In the genomic region with DNA sequence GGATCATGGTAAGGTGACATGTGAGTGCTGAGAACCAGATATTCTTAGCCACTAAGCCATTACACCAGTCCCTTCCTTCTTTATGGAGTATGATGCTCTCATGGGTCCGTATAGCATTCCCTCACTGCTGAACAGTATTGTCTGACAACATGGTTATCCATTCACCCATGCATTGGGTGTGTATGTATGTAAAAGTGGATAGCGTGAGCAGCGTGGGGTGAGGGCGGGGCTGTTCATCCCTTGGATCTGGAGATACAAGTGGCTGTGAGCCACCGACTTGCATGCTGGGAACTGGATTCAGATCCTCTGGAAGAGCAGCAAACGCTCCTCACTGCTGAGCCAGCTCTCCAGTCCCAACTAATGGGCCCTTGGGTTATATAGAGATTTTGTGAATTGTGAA, we compare ENCODE assay signal across 31 mouse cellular contexts. TPM values are rescaled to one million over a fixed set of nuclear protein-coding genes. Genes with fewer than 3 reads are reported as not detected.
DNase-seq lines count a peak whose midpoint lies in the region; ATAC-seq and TF ChIP-seq lines count a peak whose summit lies in the region.
"Had no signal": no experiment of that assay in that cellular context is flagged by ENCODE, and none has a peak within 500 bp of the region (broad histone marks: within the 10 kb centered on the region; RNA-seq: fewer than 3 reads in every experiment).

No protein-coding gene starts in this region.

- ATAC-seq in heart, embryonic 12.5 days (ENCODE audit: insufficient number of reproducible peaks, low FRiP score) = no peak
- ATAC-seq in erythroid progenitor cell, adult 5-6 weeks (replicated peaks; ENCODE audit: low FRiP score, poor library complexity, severe bottlenecking) = peak; percentile 67
- peak; percentile 69 for ATAC-seq in liver, embryonic 14.5 days (ENCODE audit: insufficient read depth)
- ATAC-seq: forebrain, embryonic 14.5 days; hindbrain, postnatal 0 days; intestine, embryonic 16.5 days had no signal

- no peak overlapping the region for H3K9ac ChIP-seq in heart, embryonic 12.5 days
- H3K9ac ChIP-seq in liver, embryonic 14.5 days (replicated peaks) = no peak overlapping the region; the same call in 1 of the 2 replicates
- H3K9ac ChIP-seq: hindbrain, embryonic 12.5 days; lung, embryonic 14.5 days; neural tube, embryonic 13.5 days; stomach, embryonic 15.5 days had no signal

- no peak overlapping the region for H3K4me2 ChIP-seq in heart, embryonic 12.5 days
- peak overlapping the region; percentile 1; the same call in 1 of the 2 replicates for H3K4me2 ChIP-seq in liver, embryonic 14.5 days (ENCODE audit: low read depth)
- H3K4me2 ChIP-seq: hindbrain, embryonic 12.5 days; lung, embryonic 14.5 days; midbrain, embryonic 11.5 days; neural tube, embryonic 13.5 days; stomach, embryonic 15.5 days had no signal

- H3K36me3 ChIP-seq in heart, embryonic 12.5 days = peaks cover 21% of the 10 kb centered on the region
- H3K36me3 ChIP-seq in liver, embryonic 14.5 days (replicated peaks; ENCODE audit: control insufficient read depth, insufficient read depth, low read depth) = peaks cover 8% of the 10 kb centered on the region; the same call in 1 of the 2 replicates

- 90% methylated on average over 6 of the region's 6 CpGs for WGBS in heart, embryonic 12.5 days
- WGBS in liver, embryonic 14.5 days (ENCODE audit: insufficient replicate concordance) = 39% methylated on average over 6 of the region's 6 CpGs

- TF ChIP-seq EP300 in liver, embryonic 14.5 days (IDR thresholded peaks at IDR 0.05; ENCODE audit: low read depth) = peak; percentile 69

- no peaks in the 10 kb centered on the region for H3K9me3 ChIP-seq in heart, embryonic 12.5 days (replicated peaks)
- no peaks in the 10 kb centered on the region for H3K9me3 ChIP-seq in liver, embryonic 14.5 days (ENCODE audit: control insufficient read depth, low read length)
- H3K9me3 ChIP-seq: G1E; heart, embryonic 10.5 days; hindbrain, embryonic 12.5 days; neural tube, embryonic 13.5 days; stomach, embryonic 15.5 days had no signal

- DNase-seq in heart, adult 11 months = peak; percentile 71
- peak; percentile 68 to 76 (median 74) for DNase-seq in liver, embryonic 14.5 days (ENCODE audit: low read depth in 3 of 3, low spot score in 3 of 3)
- DNase-seq in B cell, adult 2 months = no peak
- DNase-seq in cerebellum, adult 9-10 months = no peak
- no peak for DNase-seq in layer of hippocampus, postnatal 25 days (ENCODE audit: extremely low spot score in 1 of 2, low spot score in 1 of 2)
- DNase-seq: adrenal gland, adult 8-10 months; cerebellum, adult 11-12 months; cerebellum, postnatal 14 days; gastrocnemius, postnatal 14 days; heart, postnatal 36 days; kidney, adult 9 months; kidney, postnatal 14 days; left cerebral cortex, postnatal 4 days; lung, embryonic 14.5 days; lung, postnatal 36 days; thymus, postnatal 14 days had no signal

- no peak for TF ChIP-seq CTCF in liver, embryonic 14.5 days (IDR thresholded peaks at IDR 0.05; ENCODE audit: low read depth)

- H3K27me3 ChIP-seq in heart, embryonic 12.5 days (replicated peaks) = no peaks in the 10 kb centered on the region
- H3K27me3 ChIP-seq in liver, embryonic 14.5 days (ENCODE audit: control insufficient read depth, insufficient read depth, low read length) = no peaks in the 10 kb centered on the region
- H3K27me3 ChIP-seq: stomach, embryonic 15.5 days had no signal

- no peak overlapping the region for H3K27ac ChIP-seq in heart, embryonic 12.5 days (ENCODE audit: poor library complexity, severe bottlenecking)
- peak overlapping the region; percentile 69 for H3K27ac ChIP-seq in liver, embryonic 14.5 days
- H3K27ac ChIP-seq: heart, embryonic 10.5 days; hindbrain, embryonic 12.5 days; hindbrain, postnatal 0 days; left cerebral cortex, adult 2 months; neural tube, embryonic 13.5 days; stomach, embryonic 15.5 days had no signal

- peaks cover 30% of the 10 kb centered on the region for H3K4me1 ChIP-seq in heart, embryonic 12.5 days (replicated peaks)
- peaks cover 40 to 43% of the 10 kb centered on the region in 2 experiments for H3K4me1 ChIP-seq in liver, embryonic 14.5 days (replicated peaks; ENCODE audit: control insufficient read depth in 2 of 2, insufficient read depth in 2 of 2, low read length in 1 of 2)

- no peak overlapping the region for H3K4me3 ChIP-seq in heart, embryonic 12.5 days
- no peak overlapping the region for H3K4me3 ChIP-seq in liver, embryonic 14.5 days (ENCODE audit: insufficient read depth in 1 of 2, low read depth in 2 of 2, low read length in 2 of 2)
- H3K4me3 ChIP-seq: heart, embryonic 10.5 days; hindbrain, embryonic 12.5 days; left cerebral cortex, adult 2 months; myocyte; neural tube, embryonic 13.5 days; stomach, embryonic 15.5 days had no signal

RNA-seq across cellular contexts. Expression of a gene that starts 2.0 kb away (rescaled TPM):
- polyA plus RNA-seq in heart, embryonic 12.5 days (2016; fragmentation: Nextera tagmentation; extraction: Ambion mirVana) = 100.0 and 100 TPM in 2 replicates
- 21.3 and 37.7 TPM in 2 replicates for total RNA-seq in erythroid progenitor cell, adult 5-6 weeks (2015; ENCODE audit: low replicate concordance)
- 43.6 and 54.1 TPM in 2 replicates for total RNA-seq in erythroid progenitor cell, adult 5-6 weeks (2017; ENCODE audit: low replicate concordance)
- polyA plus RNA-seq in liver, embryonic 14.5 days (2012; rRNA removed) = 21.2 and 42.1 TPM in 2 replicates
- 59.2 and 63.6 TPM in 2 replicates for polyA plus RNA-seq in liver, embryonic 14.5 days (2014; fragmentation: Nextera tagmentation; extraction: Ambion mirVana)
- total RNA-seq in layer of hippocampus, postnatal 25 days (2021) = 10 to 100 TPM; 34.6 to 34.8 TPM

RNA-seq across cellular contexts. Expression of a gene that starts 12.1 kb away (rescaled TPM):
- polyA plus RNA-seq in heart, embryonic 12.5 days (2016; fragmentation: Nextera tagmentation; extraction: Ambion mirVana) = 6.2 TPM in 2 replicates
- total RNA-seq in erythroid progenitor cell, adult 5-6 weeks (2015; ENCODE audit: low replicate concordance) = 4.0 TPM in 1 of 2 replicates, not detected in the other
- total RNA-seq in erythroid progenitor cell, adult 5-6 weeks (2017; ENCODE audit: low replicate concordance) = 0.64 TPM in 1 of 2 replicates, not detected in the other
- polyA plus RNA-seq in liver, embryonic 14.5 days (2012; rRNA removed) = 2.8 TPM in 2 replicates
- polyA plus RNA-seq in liver, embryonic 14.5 days (2014; fragmentation: Nextera tagmentation; extraction: Ambion mirVana) = 2.7 and 2.9 TPM in 2 replicates
- 1 to 10 TPM; 2.3 to 2.8 TPM for total RNA-seq in layer of hippocampus, postnatal 25 days (2021)

RNA-seq across cellular contexts. Expression of a gene that starts 19.2 kb away (rescaled TPM):
- 58.4 and 61.5 TPM in 2 replicates for polyA plus RNA-seq in heart, embryonic 12.5 days (2016; fragmentation: Nextera tagmentation; extraction: Ambion mirVana)
- total RNA-seq in erythroid progenitor cell, adult 5-6 weeks (2015; ENCODE audit: low replicate concordance) = 10.5 and 24.7 TPM in 2 replicates
- 9.0 and 11.4 TPM in 2 replicates for total RNA-seq in erythroid progenitor cell, adult 5-6 weeks (2017; ENCODE audit: low replicate concordance)
- polyA plus RNA-seq in liver, embryonic 14.5 days (2012; rRNA removed) = 7.5 and 16.4 TPM in 2 replicates
- polyA plus RNA-seq in liver, embryonic 14.5 days (2014; fragmentation: Nextera tagmentation; extraction: Ambion mirVana) = 20.8 and 22.4 TPM in 2 replicates
- total RNA-seq in layer of hippocampus, postnatal 25 days (2021) = 10 to 100 TPM; 15.1 to 16.6 TPM

RNA-seq across cellular contexts. Expression of a gene that starts 29.0 kb away (rescaled TPM):
- 17.3 and 20.2 TPM in 2 replicates for polyA plus RNA-seq in heart, embryonic 12.5 days (2016; fragmentation: Nextera tagmentation; extraction: Ambion mirVana)
- total RNA-seq in erythroid progenitor cell, adult 5-6 weeks (2015; ENCODE audit: low replicate concordance) = 49.9 and 84.0 TPM in 2 replicates
- 40.2 and 70.5 TPM in 2 replicates for total RNA-seq in erythroid progenitor cell, adult 5-6 weeks (2017; ENCODE audit: low replicate concordance)
- 36.6 and 40.3 TPM in 2 replicates for polyA plus RNA-seq in liver, embryonic 14.5 days (2012; rRNA removed)
- 36.7 and 40.0 TPM in 2 replicates for polyA plus RNA-seq in liver, embryonic 14.5 days (2014; fragmentation: Nextera tagmentation; extraction: Ambion mirVana)
- total RNA-seq in layer of hippocampus, postnatal 25 days (2021) = 10 to 100 TPM; 34.6 to 51.5 TPM

RNA-seq across cellular contexts. Expression of a gene that starts 56.0 kb away (rescaled TPM):
- 0.23 and 0.36 TPM in 2 replicates for polyA plus RNA-seq in heart, embryonic 12.5 days (2016; fragmentation: Nextera tagmentation; extraction: Ambion mirVana)
- total RNA-seq in erythroid progenitor cell, adult 5-6 weeks (2015; ENCODE audit: low replicate concordance) = not detected in 2 replicates
- total RNA-seq in erythroid progenitor cell, adult 5-6 weeks (2017; ENCODE audit: low replicate concordance) = not detected in 2 replicates
- 0.01 and 0.02 TPM in 2 replicates for polyA plus RNA-seq in liver, embryonic 14.5 days (2012; rRNA removed)
- not detected in 2 replicates for polyA plus RNA-seq in liver, embryonic 14.5 days (2014; fragmentation: Nextera tagmentation; extraction: Ambion mirVana)
- 10 to 100 TPM; 46.3 to 49.8 TPM for total RNA-seq in layer of hippocampus, postnatal 25 days (2021)
- total RNA-seq: granulocyte monocyte progenitor cell, adult 5-6 weeks; megakaryocyte, adult 5-6 weeks had no signal
- polyA plus RNA-seq: G1E had no signal

Comparison
In these comparisons a context has a peak if more than half of its experiments do, and no peak if none do; other contexts are left out.
1. DNase-seq: peak in heart, adult 11 months (single experiment) and liver, embryonic 14.5 days (3 of 3); none in B cell, adult 2 months (0 of 2), cerebellum, adult 9-10 months (single experiment) and layer of hippocampus, postnatal 25 days (0 of 2).